ENCODE assay signal across 18 mouse cellular contexts in the genomic region with DNA sequence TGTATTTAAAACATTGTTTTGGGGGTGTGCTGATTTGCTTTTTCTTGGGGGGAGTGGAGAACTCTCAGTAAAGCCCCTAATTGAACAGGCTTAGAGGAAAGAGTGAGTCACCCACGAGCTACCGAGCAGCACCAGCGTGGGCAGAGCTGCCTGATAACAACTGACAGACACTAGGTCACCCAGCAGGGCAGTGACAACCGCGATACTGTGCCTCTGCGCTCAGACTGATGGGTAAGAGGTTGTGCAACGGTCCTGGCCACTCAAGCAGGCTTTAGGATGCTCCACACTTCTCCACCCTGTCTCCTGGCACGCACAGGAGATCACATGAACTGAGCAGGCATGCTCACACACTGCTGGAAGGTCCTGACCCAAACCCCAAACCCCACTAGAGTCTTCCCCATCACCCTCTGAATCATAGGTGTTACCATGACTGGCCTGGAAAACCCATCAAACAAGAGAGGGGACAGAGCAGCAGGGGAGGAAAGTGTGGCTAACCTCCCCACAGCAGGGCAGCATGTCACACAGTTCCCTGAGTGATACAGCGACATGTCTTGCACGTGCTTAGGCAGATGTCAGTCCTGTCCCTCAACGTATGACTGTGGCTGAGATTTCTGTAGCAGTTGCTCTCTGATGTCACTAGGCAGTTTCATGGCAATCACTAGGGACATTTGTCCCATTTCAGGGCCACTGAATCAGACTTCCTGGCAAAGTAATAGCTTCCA. TPM values are rescaled to one million over a fixed set of nuclear protein-coding genes. Genes with fewer than 3 reads are reported as not detected.
DNase-seq lines count a peak whose midpoint lies in the region; ATAC-seq and TF ChIP-seq lines count a peak whose summit lies in the region.
"Had no signal": no experiment of that assay in that cellular context is flagged by ENCODE, and none has a peak within 500 bp of the region (broad histone marks: within the 10 kb centered on the region; RNA-seq: fewer than 3 reads in every experiment).

No protein-coding gene starts in this region.

- H3K27me3 ChIP-seq in heart, embryonic 10.5 days (ENCODE audit: insufficient read depth, poor library complexity, severe bottlenecking) = no peaks in the 10 kb centered on the region
- H3K27me3 ChIP-seq in C2C12 (ENCODE audit: control insufficient read depth, insufficient read depth, insufficient read length) = no peaks in the 10 kb centered on the region
- no peaks in the 10 kb centered on the region for H3K27me3 ChIP-seq in forebrain, embryonic 10.5 days (ENCODE audit: poor library complexity, severe bottlenecking)
- H3K27me3 ChIP-seq: embryonic facial prominence, embryonic 12.5 days; heart, embryonic 12.5 days; lung, embryonic 15.5 days had no signal

- peaks cover 15% of the 10 kb centered on the region for H3K4me1 ChIP-seq in heart, embryonic 10.5 days
- peaks cover 5% of the 10 kb centered on the region; the same call in 1 of the 2 replicates for H3K4me1 ChIP-seq in forebrain, embryonic 10.5 days
- H3K4me1 ChIP-seq: embryonic facial prominence, embryonic 12.5 days; lung, embryonic 15.5 days had no signal

- no peaks in the 10 kb centered on the region for H3K36me3 ChIP-seq in heart, embryonic 10.5 days
- H3K36me3 ChIP-seq in C2C12 (ENCODE audit: control insufficient read depth, insufficient read depth) = no peaks in the 10 kb centered on the region
- H3K36me3 ChIP-seq in forebrain, embryonic 10.5 days (replicated peaks) = no peaks in the 10 kb centered on the region
- H3K36me3 ChIP-seq: embryonic facial prominence, embryonic 12.5 days; heart, embryonic 12.5 days; hindbrain, embryonic 10.5 days; lung, embryonic 15.5 days had no signal

- H3K79me3 ChIP-seq in C2C12 (ENCODE audit: low read depth) = no peaks in the 10 kb centered on the region

- H3ac ChIP-seq in C2C12 (ENCODE audit: control insufficient read depth, insufficient read length, low read depth) = no peak overlapping the region

- 0 out of 2 replicates have a peak overlapping the region, but pooled peaks have one; percentile 36 for H3K27ac ChIP-seq in heart, embryonic 10.5 days
- no peak overlapping the region for H3K27ac ChIP-seq in forebrain, embryonic 10.5 days
- H3K27ac ChIP-seq: embryonic facial prominence, embryonic 12.5 days; hindbrain, embryonic 10.5 days; lung, embryonic 15.5 days had no signal

- 27% methylated on average over 11 of the region's 11 CpGs for WGBS in heart, embryonic 10.5 days
- WGBS in forebrain, embryonic 10.5 days = 79% methylated on average over 11 of the region's 11 CpGs

- TF ChIP-seq CTCF in C2C12 (IDR thresholded peaks at IDR 0.05; ENCODE audit: control insufficient read depth, insufficient read depth, insufficient read length) = no peak

- no peak overlapping the region for H3K4me3 ChIP-seq in heart, embryonic 10.5 days
- no peak overlapping the region for H3K4me3 ChIP-seq in C2C12 (ENCODE audit: insufficient read depth, poor library complexity, severe bottlenecking)
- no peak overlapping the region for H3K4me3 ChIP-seq in forebrain, embryonic 10.5 days
- H3K4me3 ChIP-seq: embryonic facial prominence, embryonic 12.5 days; heart, embryonic 12.5 days; hindbrain, embryonic 10.5 days; lung, embryonic 15.5 days had no signal

- no peaks in the 10 kb centered on the region for H3K9me3 ChIP-seq in heart, embryonic 10.5 days
- H3K9me3 ChIP-seq in forebrain, embryonic 10.5 days = no peaks in the 10 kb centered on the region
- H3K9me3 ChIP-seq: embryonic facial prominence, embryonic 12.5 days; heart, embryonic 12.5 days; hindbrain, embryonic 10.5 days; lung, embryonic 15.5 days had no signal

- DNase-seq in heart, embryonic 10.5 days (ENCODE audit: low spot score) = peak; percentile 75
- no peak for DNase-seq in heart, adult 18-20 months
- DNase-seq in adrenal gland, adult 2 months = peak; percentile 66
- DNase-seq in forebrain, embryonic 10.5 days (ENCODE audit: extremely low spot score, low spot score) = no peak
- DNase-seq in thymus, postnatal 10 days (ENCODE audit: low spot score in 2 of 2) = no peak
- DNase-seq: cerebellum, postnatal 14 days; kidney, postnatal 10 days; left cerebral cortex, postnatal 4 days had no signal

- no peaks in the 10 kb centered on the region for H3K79me2 ChIP-seq in C2C12 (ENCODE audit: control insufficient read depth, insufficient read depth)

- peak; percentile 72 for ATAC-seq in inflammation-experienced regulatory T-cells, adult 6 months
- no peak for ATAC-seq in erythroblast, adult 5-6 weeks (replicated peaks; ENCODE audit: low FRiP score, poor library complexity, severe bottlenecking)
- ATAC-seq: intestine, embryonic 16.5 days had no signal

TF ChIP-seq in C2C12, 6 proteins besides CTCF, POLR2A, EP300 and RAD21:
- peak; percentile 87 for TF ChIP-seq CEBPB (IDR thresholded peaks at IDR 0.05; ENCODE audit: low read depth)
- TF ChIP-seq MAX (IDR thresholded peaks at IDR 0.05) = no peak
- no peak for TF ChIP-seq FOSL1 (IDR thresholded peaks at IDR 0.05; ENCODE audit: insufficient read depth, low read length, poor library complexity, severe bottlenecking)
- TF ChIP-seq MYOD1 (IDR thresholded peaks at IDR 0.05; ENCODE audit: control insufficient read depth, insufficient read length, low read depth) = peak; percentile 19
- no peak for TF ChIP-seq MYOG (IDR thresholded peaks at IDR 0.05; ENCODE audit: control insufficient read depth, extremely low read depth, insufficient read length)
- no peak for TF ChIP-seq USF1 (IDR thresholded peaks at IDR 0.05; ENCODE audit: low read depth)

RNA-seq across cellular contexts. Expression of gene Hephl1, which starts 8.2 kb away (rescaled TPM):
- not detected in 2 replicates for polyA plus RNA-seq in heart, embryonic 10.5 days (2016; fragmentation: Nextera tagmentation; extraction: Ambion mirVana)
- under 1 TPM; 0.20 to 0.28 TPM for total RNA-seq in heart, adult 18-20 months (2021)
- 0.08 TPM for polyA plus RNA-seq in C2C12 (2012; fragmentation: generic; extraction: Trizol)
- total RNA-seq in adrenal gland, adult 2 months (2021) = 1 to 10 TPM in 1 of 2 experiments, under 1 TPM in 1; 0.38 to 5.0 TPM
- polyA plus RNA-seq in adrenal gland, adult 2 months (2012; rRNA removed) = 1.2 and 2.9 TPM in 2 replicates
- not detected for polyA plus RNA-seq in inflammation-experienced regulatory T-cells, adult 6 months (2017; shearing (Covaris generic))
- polyA plus RNA-seq in forebrain, embryonic 10.5 days (2016; fragmentation: Nextera tagmentation; extraction: Ambion mirVana) = not detected in 2 replicates
- total RNA-seq in erythroblast, adult 5-6 weeks (2015; ENCODE audit: low replicate concordance) = not detected in 2 replicates
- not detected in 2 replicates for total RNA-seq in erythroblast, adult 5-6 weeks (2017; ENCODE audit: low replicate concordance)
- total RNA-seq: layer of hippocampus, postnatal 10 days had no signal
- polyA plus RNA-seq: embryonic facial prominence, embryonic 12.5 days; forebrain, embryonic 11.5 days; heart, embryonic 12.5 days; hindbrain, embryonic 10.5 days; intestine, embryonic 16.5 days; lung, embryonic 15.5 days had no signal

RNA-seq across cellular contexts. Expression of gene Panx1, which starts 58.5 kb away (rescaled TPM):
- polyA plus RNA-seq in heart, embryonic 10.5 days (2016; fragmentation: Nextera tagmentation; extraction: Ambion mirVana) = 26.9 and 43.7 TPM in 2 replicates
- 10 to 100 TPM in 1 of 2 experiments, 1 to 10 TPM in 1; 5.4 to 10.1 TPM for total RNA-seq in heart, adult 18-20 months (2021)
- polyA plus RNA-seq in C2C12 (2012; fragmentation: generic; extraction: Trizol) = 42.8 TPM
- 10 to 100 TPM in 1 of 2 experiments, 1 to 10 TPM in 1; 7.1 to 10.1 TPM for total RNA-seq in adrenal gland, adult 2 months (2021)
- 21.1 and 27.5 TPM in 2 replicates for polyA plus RNA-seq in adrenal gland, adult 2 months (2012; rRNA removed)
- polyA plus RNA-seq in inflammation-experienced regulatory T-cells, adult 6 months (2017; shearing (Covaris generic)) = 10 to 100 TPM; 21.8 to 27.3 (median 22.6) TPM
- 68.8 and 69.9 TPM in 2 replicates for polyA plus RNA-seq in forebrain, embryonic 10.5 days (2016; fragmentation: Nextera tagmentation; extraction: Ambion mirVana)
- total RNA-seq in erythroblast, adult 5-6 weeks (2015; ENCODE audit: low replicate concordance) = 0.42 and 0.77 TPM in 2 replicates
- 0.42 and 1.3 TPM in 2 replicates for total RNA-seq in erythroblast, adult 5-6 weeks (2017; ENCODE audit: low replicate concordance)

Comparison
In these comparisons a context has a peak if more than half of its experiments do, and no peak if none do; other contexts are left out.
1. DNase-seq: peak in heart, embryonic 10.5 days (single experiment) and adrenal gland, adult 2 months (single experiment); none in heart, adult 18-20 months (0 of 2), forebrain, embryonic 10.5 days (single experiment) and thymus, postnatal 10 days (0 of 2).